Mouse (Mus musculus): ENCODE measurements around the gene M1ap. TPM values are rescaled to one million over a fixed set of nuclear protein-coding genes. Genes with fewer than 3 reads are reported as not detected.

The M1ap gene
- polyA plus RNA-seq, 1 experiment, result 2.4 TPM

- Histone ChIP-seq H3ac (ENCODE audit: control insufficient read depth, insufficient read length, low read depth) (no peak within 1 kb of the TSS), H3K79me2 (ENCODE audit: control insufficient read depth, insufficient read depth) (no peaks in the 10 kb centered on the region), H3K4me3 (ENCODE audit: insufficient read depth, poor library complexity, severe bottlenecking) (no peak within 1 kb of the TSS), H3K27me3 (ENCODE audit: control insufficient read depth, insufficient read depth, insufficient read length) (peaks cover 65% of the 10 kb centered on the region), H3K36me3 (ENCODE audit: control insufficient read depth, insufficient read depth) (no peaks in the 10 kb centered on the region), H3K79me3 (ENCODE audit: low read depth) (no peaks in the 10 kb centered on the region)
- TF ChIP-seq FOSL1 (IDR thresholded peaks at IDR 0.05; ENCODE audit: insufficient read depth, low read length, poor library complexity, severe bottlenecking) (no peak), USF1 (IDR thresholded peaks at IDR 0.05; ENCODE audit: low read depth) (no peak), MYOG (IDR thresholded peaks at IDR 0.05; ENCODE audit: control insufficient read depth, extremely low read depth, insufficient read length) (no peak), CTCF (IDR thresholded peaks at IDR 0.05; ENCODE audit: control insufficient read depth, insufficient read depth, insufficient read length) (no peak), CEBPB (IDR thresholded peaks at IDR 0.05; ENCODE audit: low read depth) (no peak), MYOD1 (IDR thresholded peaks at IDR 0.05; ENCODE audit: control insufficient read depth, insufficient read length, low read depth) (no peak), MAX (IDR thresholded peaks at IDR 0.05) (no peak)
These were observed 123.4 kb downstream of the M1ap start, which contains the start of gene Tlx2 for GRCm38 (mm10) chr6:83070247-83070310. Tlx2 (minus strand) TSS chr6:83070293.

- no peaks in the 10 kb centered on the region for H3K79me3 ChIP-seq (ENCODE audit: low read depth)
- no peak for TF ChIP-seq FOSL1 (IDR thresholded peaks at IDR 0.05; ENCODE audit: insufficient read depth, low read length, poor library complexity, severe bottlenecking)
- no peak for TF ChIP-seq MAX (IDR thresholded peaks at IDR 0.05)
- TF ChIP-seq CTCF (IDR thresholded peaks at IDR 0.05; ENCODE audit: control insufficient read depth, insufficient read depth, insufficient read length), result no peak
- TF ChIP-seq USF1 (IDR thresholded peaks at IDR 0.05; ENCODE audit: low read depth), result no peak
- TF ChIP-seq MYOD1 (IDR thresholded peaks at IDR 0.05; ENCODE audit: control insufficient read depth, insufficient read length, low read depth), result no peak
- no peak for TF ChIP-seq CEBPB (IDR thresholded peaks at IDR 0.05; ENCODE audit: low read depth)
- TF ChIP-seq MYOG (IDR thresholded peaks at IDR 0.05; ENCODE audit: control insufficient read depth, extremely low read depth, insufficient read length), result no peak
- H3K36me3 ChIP-seq (ENCODE audit: control insufficient read depth, insufficient read depth), result no peaks in the 10 kb centered on the region
- no peak overlapping the region for H3K4me3 ChIP-seq (ENCODE audit: insufficient read depth, poor library complexity, severe bottlenecking)
- H3K79me2 ChIP-seq (ENCODE audit: control insufficient read depth, insufficient read depth), result no peaks in the 10 kb centered on the region
- H3ac ChIP-seq (ENCODE audit: control insufficient read depth, insufficient read length, low read depth), result no peak overlapping the region
- peaks cover 65% of the 10 kb centered on the region for H3K27me3 ChIP-seq (ENCODE audit: control insufficient read depth, insufficient read depth, insufficient read length)
These were observed 123.9 kb downstream of the M1ap start for GRCm38 (mm10) chr6:83070311-83071219.

- no peaks in the 10 kb centered on the region for H3K36me3 ChIP-seq (ENCODE audit: control insufficient read depth, insufficient read depth)
- TF ChIP-seq CEBPB (IDR thresholded peaks at IDR 0.05; ENCODE audit: low read depth) (no peak), USF1 (IDR thresholded peaks at IDR 0.05; ENCODE audit: low read depth) (no peak), MYOG (IDR thresholded peaks at IDR 0.05; ENCODE audit: control insufficient read depth, extremely low read depth, insufficient read length) (no peak), MYOD1 (IDR thresholded peaks at IDR 0.05; ENCODE audit: control insufficient read depth, insufficient read length, low read depth) (no peak), CTCF (IDR thresholded peaks at IDR 0.05; ENCODE audit: control insufficient read depth, insufficient read depth, insufficient read length) (no peak), FOSL1 (IDR thresholded peaks at IDR 0.05; ENCODE audit: insufficient read depth, low read length, poor library complexity, severe bottlenecking) (no peak), MAX (IDR thresholded peaks at IDR 0.05) (no peak)
- no peak overlapping the region for H3ac ChIP-seq (ENCODE audit: control insufficient read depth, insufficient read length, low read depth)
- no peak overlapping the region for H3K4me3 ChIP-seq (ENCODE audit: insufficient read depth, poor library complexity, severe bottlenecking)
- no peaks in the 10 kb centered on the region for H3K79me3 ChIP-seq (ENCODE audit: low read depth)
- H3K79me2 ChIP-seq (ENCODE audit: control insufficient read depth, insufficient read depth), result no peaks in the 10 kb centered on the region
- H3K27me3 ChIP-seq (ENCODE audit: control insufficient read depth, insufficient read depth, insufficient read length), result peaks cover 62% of the 10 kb centered on the region
These were observed 124.5 kb downstream of the M1ap start for GRCm38 (mm10) chr6:83071220-83071619.

GRCm38 (mm10) chr6:83074979-83075378, 128.3 kb downstream of the M1ap start:
- H3ac ChIP-seq (ENCODE audit: control insufficient read depth, insufficient read length, low read depth), result no peak overlapping the region
- peaks cover 8% of the 10 kb centered on the region for H3K36me3 ChIP-seq (ENCODE audit: control insufficient read depth, insufficient read depth)
- TF ChIP-seq MAX (IDR thresholded peaks at IDR 0.05), result no peak
- no peak for TF ChIP-seq USF1 (IDR thresholded peaks at IDR 0.05; ENCODE audit: low read depth)
- no peak for TF ChIP-seq CEBPB (IDR thresholded peaks at IDR 0.05; ENCODE audit: low read depth)
- no peak for TF ChIP-seq CTCF (IDR thresholded peaks at IDR 0.05; ENCODE audit: control insufficient read depth, insufficient read depth, insufficient read length)
- TF ChIP-seq FOSL1 (IDR thresholded peaks at IDR 0.05; ENCODE audit: insufficient read depth, low read length, poor library complexity, severe bottlenecking), result no peak
- no peak for TF ChIP-seq MYOD1 (IDR thresholded peaks at IDR 0.05; ENCODE audit: control insufficient read depth, insufficient read length, low read depth)
- TF ChIP-seq MYOG (IDR thresholded peaks at IDR 0.05; ENCODE audit: control insufficient read depth, extremely low read depth, insufficient read length), result no peak
- H3K4me3 ChIP-seq (ENCODE audit: insufficient read depth, poor library complexity, severe bottlenecking), result no peak overlapping the region
- peaks cover 6% of the 10 kb centered on the region for H3K79me3 ChIP-seq (ENCODE audit: low read depth)
- peaks cover 14% of the 10 kb centered on the region for H3K79me2 ChIP-seq (ENCODE audit: control insufficient read depth, insufficient read depth)
- peaks cover 30% of the 10 kb centered on the region for H3K27me3 ChIP-seq (ENCODE audit: control insufficient read depth, insufficient read depth, insufficient read length)

GRCm38 (mm10) chr6:83077630-83078323, 131.1 kb downstream of the M1ap start, which contains the start of gene Pcgf1:
Pcgf1 (plus strand) TSS chr6:83077869.
- no peak for TF ChIP-seq CTCF (IDR thresholded peaks at IDR 0.05; ENCODE audit: control insufficient read depth, insufficient read depth, insufficient read length)
- TF ChIP-seq MAX (IDR thresholded peaks at IDR 0.05), result no peak
- no peak for TF ChIP-seq MYOG (IDR thresholded peaks at IDR 0.05; ENCODE audit: control insufficient read depth, extremely low read depth, insufficient read length)
- TF ChIP-seq USF1 (IDR thresholded peaks at IDR 0.05; ENCODE audit: low read depth), result no peak
- TF ChIP-seq CEBPB (IDR thresholded peaks at IDR 0.05; ENCODE audit: low read depth), result no peak
- no peak for TF ChIP-seq MYOD1 (IDR thresholded peaks at IDR 0.05; ENCODE audit: control insufficient read depth, insufficient read length, low read depth)
- TF ChIP-seq FOSL1 (IDR thresholded peaks at IDR 0.05; ENCODE audit: insufficient read depth, low read length, poor library complexity, severe bottlenecking), result no peak
- peaks cover 13% of the 10 kb centered on the region for H3K36me3 ChIP-seq (ENCODE audit: control insufficient read depth, insufficient read depth)
- H3K79me3 ChIP-seq (ENCODE audit: low read depth), result peaks cover 6% of the 10 kb centered on the region
- peaks cover 2% of the 10 kb centered on the region for H3K27me3 ChIP-seq (ENCODE audit: control insufficient read depth, insufficient read depth, insufficient read length)
- peaks cover 14% of the 10 kb centered on the region for H3K79me2 ChIP-seq (ENCODE audit: control insufficient read depth, insufficient read depth)
- peak within 1 kb of the TSS; percentile 80 for H3K4me3 ChIP-seq (ENCODE audit: insufficient read depth, poor library complexity, severe bottlenecking)
- H3ac ChIP-seq (ENCODE audit: control insufficient read depth, insufficient read length, low read depth), result peak within 1 kb of the TSS; percentile 95

All from C2C12 (cell line).